Mouse (Mus musculus) testis, adult 2 months (tissue): ENCODE data around the gene Pid1.

Experiments
- CTCF ChIP-seq: fragments of 200-500 bp; IDR thresholded peaks from 2 replicates; pipeline ENCODE4 v1.5.1; 2012; ENCODE audit warnings: low read depth, mild to moderate bottlenecking, inconsistent platforms, low read length, moderate library complexity; ENCODE audit not compliant: control insufficient read depth, insufficient read depth, insufficient replicate concordance
- POLR2A ChIP-seq: fragments of 200-500 bp; IDR thresholded peaks from 2 replicates; pipeline ENCODE4 v1.6.1; 2012; ENCODE audit warnings: low read depth, mild to moderate bottlenecking, inconsistent platforms, low read length, moderate library complexity; ENCODE audit not compliant: control insufficient read depth

- TF ChIP-seq POLR2A = no peak
- TF ChIP-seq CTCF = no peak
Observed at GRCm38 (mm10) chr1:84347796-84348476, 16.0 kb downstream of the Pid1 start.
